Mouse (Mus musculus) ES-Bruce4 (cell line): ENCODE results near the gene Cacna1d.

Source experiments
- CTCF ChIP-seq: IDR thresholded peaks from one replicate; pipeline ENCODE4 v1.8.1; 2011; ENCODE audit warnings: low read depth, low read length
- EP300 ChIP-seq: IDR thresholded peaks from 2 replicates; pipeline ENCODE4 v1.6.1; 2011; ENCODE audit warnings: low read depth, low read length; ENCODE audit not compliant: insufficient read depth
- POLR2A ChIP-seq: IDR thresholded peaks from one replicate; pipeline ENCODE4 v1.8.1; 2011; ENCODE audit warnings: low read length; ENCODE audit not compliant: insufficient read depth

DNA sequence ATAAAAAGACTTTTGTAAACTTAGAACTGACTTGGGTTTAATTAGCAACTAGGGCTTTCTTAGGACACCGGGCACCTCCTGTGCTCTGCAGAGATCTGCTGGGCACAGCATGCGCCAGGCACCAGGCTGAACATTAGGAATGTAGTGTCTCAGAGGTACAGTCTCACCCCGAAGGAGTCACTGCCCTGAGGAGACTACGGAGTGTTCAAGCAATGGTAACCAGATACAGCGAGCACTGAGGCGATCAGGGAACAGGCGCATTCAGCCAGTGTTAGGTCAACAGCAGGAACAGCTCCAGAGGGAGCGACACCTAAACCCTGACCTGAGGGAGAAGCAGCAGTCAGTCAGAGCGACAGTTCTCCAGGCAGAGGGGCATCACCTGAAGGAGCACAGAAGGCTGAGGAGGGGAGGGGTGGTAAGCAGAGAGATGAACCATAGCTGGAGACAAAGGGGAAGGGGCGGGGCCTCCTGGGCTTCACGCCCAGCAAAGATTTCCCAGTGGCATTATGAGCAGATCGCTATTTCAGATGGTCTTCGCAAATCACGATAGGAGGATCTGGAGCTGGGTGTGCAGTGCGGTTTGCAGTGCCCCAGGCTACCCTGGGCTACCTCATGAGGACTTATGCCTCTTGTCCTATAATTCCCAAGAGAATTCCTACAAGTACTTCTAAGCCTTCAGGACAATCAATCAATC lies 413.0 kb downstream of the Cacna1d start:
- no peak for TF ChIP-seq EP300
- no peak for TF ChIP-seq CTCF
- TF ChIP-seq POLR2A, result no peak
